Mouse (Mus musculus): Measurements from ENCODE around the gene Tbrg1. TPM values are rescaled to one million over a fixed set of nuclear protein-coding genes. Genes with fewer than 3 reads are reported as not detected.

The Tbrg1 gene
- polyA plus RNA-seq, 1 experiment = 22.2 TPM

GRCm38 (mm10) chr9:37636335-37636734, 20.8 kb downstream of the Tbrg1 start:
- H3K36me3 ChIP-seq (ENCODE audit: control insufficient read depth, insufficient read depth, low read length) = no peaks in the 10 kb centered on the region
- peak in 1 of 2 experiments; percentile 22 for DNase-seq (ENCODE audit: low read depth in 1 of 2, low spot score in 2 of 2)
- TF ChIP-seq POLR2A (IDR thresholded peaks at IDR 0.05; ENCODE audit: low read depth, low read length) (no peak), CTCF (IDR thresholded peaks at IDR 0.05; ENCODE audit: extremely low read depth, insufficient read depth, insufficient read length, insufficient replicate concordance) (peak; percentile 58; the same call in 1 of the 2 replicates)
- WGBS = 27% methylated on average over 7 of the region's 7 CpGs
- no peak overlapping the region for H3K4me3 ChIP-seq (ENCODE audit: extremely low read depth, insufficient read depth, insufficient read length)
- H3K27me3 ChIP-seq (ENCODE audit: control insufficient read depth, insufficient read depth, low read length) = no peaks in the 10 kb centered on the region
- no peak overlapping the region for H3K27ac ChIP-seq (ENCODE audit: insufficient read depth, low read length)
- H3K4me1 ChIP-seq (ENCODE audit: control insufficient read depth, insufficient read depth, insufficient read length) = no peaks in the 10 kb centered on the region

GRCm38 (mm10) chr9:37634269-37634668, 22.8 kb downstream of the Tbrg1 start:
- H3K27me3 ChIP-seq (ENCODE audit: control insufficient read depth, insufficient read depth, low read length) = no peaks in the 10 kb centered on the region
- WGBS = 88% methylated on average over 3 of the region's 3 CpGs
- H3K4me1 ChIP-seq (ENCODE audit: control insufficient read depth, insufficient read depth, insufficient read length) = no peaks in the 10 kb centered on the region
- no peaks in the 10 kb centered on the region; the same call in 1 of the 2 replicates for H3K36me3 ChIP-seq (ENCODE audit: control insufficient read depth, insufficient read depth, low read length)
- no peak overlapping the region for H3K27ac ChIP-seq (ENCODE audit: insufficient read depth, low read length)
- DNase-seq (ENCODE audit: low read depth in 1 of 2, low spot score in 2 of 2) = no peak
- TF ChIP-seq CTCF (IDR thresholded peaks at IDR 0.05; ENCODE audit: extremely low read depth, insufficient read depth, insufficient read length, insufficient replicate concordance) = no peak
- TF ChIP-seq POLR2A (IDR thresholded peaks at IDR 0.05; ENCODE audit: low read depth, low read length) = no peak
- no peak overlapping the region for H3K4me3 ChIP-seq (ENCODE audit: extremely low read depth, insufficient read depth, insufficient read length)

GRCm38 (mm10) chr9:37632305-37632704, 24.8 kb downstream of the Tbrg1 start:
- 92% methylated on average over 2 of the region's 2 CpGs for WGBS
- Histone ChIP-seq H3K27ac (ENCODE audit: insufficient read depth, low read length) (no peak overlapping the region), H3K36me3 (ENCODE audit: control insufficient read depth, insufficient read depth, low read length) (no peaks in the 10 kb centered on the region; the same call in 1 of the 2 replicates), H3K4me1 (ENCODE audit: control insufficient read depth, insufficient read depth, insufficient read length) (no peaks in the 10 kb centered on the region), H3K4me3 (ENCODE audit: extremely low read depth, insufficient read depth, insufficient read length) (no peak overlapping the region), H3K27me3 (ENCODE audit: control insufficient read depth, insufficient read depth, low read length) (no peaks in the 10 kb centered on the region)
- DNase-seq (ENCODE audit: low read depth in 1 of 2, low spot score in 2 of 2) = no peak
- TF ChIP-seq CTCF (IDR thresholded peaks at IDR 0.05; ENCODE audit: extremely low read depth, insufficient read depth, insufficient read length, insufficient replicate concordance) (no peak), POLR2A (IDR thresholded peaks at IDR 0.05; ENCODE audit: low read depth, low read length) (no peak)

GRCm38 (mm10) chr9:37629941-37630340, 27.2 kb downstream of the Tbrg1 start:
- H3K4me3 ChIP-seq (ENCODE audit: extremely low read depth, insufficient read depth, insufficient read length) = no peak overlapping the region
- no peak for DNase-seq (ENCODE audit: low read depth in 1 of 2, low spot score in 2 of 2)
- no peaks in the 10 kb centered on the region for H3K27me3 ChIP-seq (ENCODE audit: control insufficient read depth, insufficient read depth, low read length)
- H3K36me3 ChIP-seq (ENCODE audit: control insufficient read depth, insufficient read depth, low read length) = peaks cover 2% of the 10 kb centered on the region
- no peak overlapping the region for H3K27ac ChIP-seq (ENCODE audit: insufficient read depth, low read length)
- TF ChIP-seq POLR2A (IDR thresholded peaks at IDR 0.05; ENCODE audit: low read depth, low read length) = no peak
- peaks cover 4% of the 10 kb centered on the region; the same call in 1 of the 2 replicates for H3K4me1 ChIP-seq (ENCODE audit: control insufficient read depth, insufficient read depth, insufficient read length)
- 67% methylated on average over 2 of the region's 2 CpGs for WGBS

GRCm38 (mm10) chr9:37628581-37628980, 28.5 kb downstream of the Tbrg1 start:
- 92% methylated on average over 4 of the region's 4 CpGs for WGBS
- H3K4me1 ChIP-seq (ENCODE audit: control insufficient read depth, insufficient read depth, insufficient read length) = peaks cover 4% of the 10 kb centered on the region; the same call in 1 of the 2 replicates
- no peaks in the 10 kb centered on the region for H3K27me3 ChIP-seq (ENCODE audit: control insufficient read depth, insufficient read depth, low read length)
- no peak overlapping the region for H3K27ac ChIP-seq (ENCODE audit: insufficient read depth, low read length)
- H3K4me3 ChIP-seq (ENCODE audit: extremely low read depth, insufficient read depth, insufficient read length) = no peak overlapping the region
- TF ChIP-seq POLR2A (IDR thresholded peaks at IDR 0.05; ENCODE audit: low read depth, low read length) (no peak), CTCF (IDR thresholded peaks at IDR 0.05; ENCODE audit: extremely low read depth, insufficient read depth, insufficient read length, insufficient replicate concordance) (no peak)
- peaks cover 3% of the 10 kb centered on the region for H3K36me3 ChIP-seq (ENCODE audit: control insufficient read depth, insufficient read depth, low read length)
- no peak for DNase-seq (ENCODE audit: low read depth in 1 of 2, low spot score in 2 of 2)

- no peaks in the 10 kb centered on the region for H3K27me3 ChIP-seq (ENCODE audit: control insufficient read depth, insufficient read depth, low read length)
- WGBS = 96% methylated on average over 1 of the region's 1 CpGs
- peaks cover 4% of the 10 kb centered on the region; the same call in 1 of the 2 replicates for H3K4me1 ChIP-seq (ENCODE audit: control insufficient read depth, insufficient read depth, insufficient read length)
- DNase-seq (ENCODE audit: low read depth in 1 of 2, low spot score in 2 of 2) = no peak
- H3K4me3 ChIP-seq (ENCODE audit: extremely low read depth, insufficient read depth, insufficient read length) = no peak overlapping the region
- TF ChIP-seq POLR2A (IDR thresholded peaks at IDR 0.05; ENCODE audit: low read depth, low read length) (no peak), CTCF (IDR thresholded peaks at IDR 0.05; ENCODE audit: extremely low read depth, insufficient read depth, insufficient read length, insufficient replicate concordance) (no peak)
- no peak overlapping the region for H3K27ac ChIP-seq (ENCODE audit: insufficient read depth, low read length)
- peaks cover 5% of the 10 kb centered on the region for H3K36me3 ChIP-seq (ENCODE audit: control insufficient read depth, insufficient read depth, low read length)
These were observed 29.8 kb downstream of the Tbrg1 start for GRCm38 (mm10) chr9:37627263-37627662.

GRCm38 (mm10) chr9:37626103-37626567, 31.0 kb downstream of the Tbrg1 start:
- WGBS = 53% methylated on average over 3 of the region's 3 CpGs
- TF ChIP-seq CTCF (IDR thresholded peaks at IDR 0.05; ENCODE audit: extremely low read depth, insufficient read depth, insufficient read length, insufficient replicate concordance) = no peak
- no peak for TF ChIP-seq POLR2A (IDR thresholded peaks at IDR 0.05; ENCODE audit: low read depth, low read length)

More at GRCm38 (mm10) chr9:37626103-37626567, 31.0 kb downstream of the Tbrg1 start:
- peaks cover 5% of the 10 kb centered on the region for H3K36me3 ChIP-seq (ENCODE audit: control insufficient read depth, insufficient read depth, low read length)
- H3K27me3 ChIP-seq (ENCODE audit: control insufficient read depth, insufficient read depth, low read length) = no peaks in the 10 kb centered on the region
- H3K4me1 ChIP-seq (ENCODE audit: control insufficient read depth, insufficient read depth, insufficient read length) = peaks cover 4% of the 10 kb centered on the region; the same call in 1 of the 2 replicates
- H3K4me3 ChIP-seq (ENCODE audit: extremely low read depth, insufficient read depth, insufficient read length) = no peak overlapping the region
- no peak for DNase-seq (ENCODE audit: low read depth in 1 of 2, low spot score in 2 of 2)
- H3K27ac ChIP-seq (ENCODE audit: insufficient read depth, low read length) = no peak overlapping the region
